ENCODE assay signal across 22 mouse cellular contexts in genomic region chr2:13000026-13000425, GRCm38 (mm10).
"Had no signal": no experiment of that assay in that cellular context is flagged by ENCODE, and none has a peak within 500 bp of the region (broad histone marks: within the 10 kb centered on the region; RNA-seq: fewer than 3 reads in every experiment).

No protein-coding gene starts in this region.

- H3K27ac ChIP-seq: kidney, postnatal 0 days; limb, embryonic 10.5 days; limb, embryonic 13.5 days; liver, embryonic 12.5 days; liver, embryonic 15.5 days; lung, embryonic 15.5 days; midbrain, embryonic 10.5 days; midbrain, embryonic 15.5 days; neural tube, embryonic 12.5 days; neural tube, embryonic 15.5 days; stomach, embryonic 15.5 days had no signal

- DNase-seq: kidney, adult 18-20 months; kidney, postnatal 25 days; liver; lung, adult 18-20 months; lung, postnatal 10 days; lung, postnatal 36 days; right cerebral cortex, postnatal 25 days; spleen, adult 18-20 months; thymus, postnatal 25 days had no signal

- H3K4me2 ChIP-seq: limb, embryonic 13.5 days; liver, embryonic 12.5 days; liver, embryonic 15.5 days; lung, embryonic 15.5 days; midbrain, embryonic 15.5 days; neural tube, embryonic 12.5 days; neural tube, embryonic 15.5 days; stomach, embryonic 15.5 days had no signal

- H3K9me3 ChIP-seq: limb, embryonic 10.5 days; limb, embryonic 13.5 days; liver, embryonic 12.5 days; liver, embryonic 15.5 days; lung, embryonic 15.5 days; megakaryocyte, embryonic 14.5 days; midbrain, embryonic 10.5 days; midbrain, embryonic 15.5 days; neural tube, embryonic 12.5 days; neural tube, embryonic 15.5 days; stomach, embryonic 15.5 days had no signal

- H3K4me3 ChIP-seq: limb, embryonic 10.5 days; limb, embryonic 13.5 days; liver, embryonic 12.5 days; liver, embryonic 15.5 days; lung, embryonic 15.5 days; megakaryocyte, embryonic 14.5 days; midbrain, embryonic 10.5 days; midbrain, embryonic 15.5 days; neural tube, embryonic 12.5 days; neural tube, embryonic 15.5 days; stomach, embryonic 15.5 days had no signal

- H3K4me1 ChIP-seq: limb, embryonic 10.5 days; limb, embryonic 13.5 days; liver, embryonic 12.5 days; liver, embryonic 15.5 days; lung, embryonic 15.5 days; megakaryocyte, embryonic 14.5 days; midbrain, embryonic 10.5 days; midbrain, embryonic 15.5 days; neural tube, embryonic 12.5 days; neural tube, embryonic 15.5 days; stomach, embryonic 15.5 days had no signal

- H3K36me3 ChIP-seq: limb, embryonic 10.5 days; limb, embryonic 13.5 days; liver, embryonic 12.5 days; liver, embryonic 15.5 days; lung, embryonic 15.5 days; midbrain, embryonic 10.5 days; midbrain, embryonic 15.5 days; neural tube, embryonic 12.5 days; neural tube, embryonic 15.5 days; stomach, embryonic 15.5 days had no signal

- H3K27me3 ChIP-seq: limb, embryonic 13.5 days; liver, embryonic 12.5 days; liver, embryonic 15.5 days; lung, embryonic 15.5 days; megakaryocyte, embryonic 14.5 days; midbrain, embryonic 15.5 days; neural tube, embryonic 12.5 days; neural tube, embryonic 15.5 days; stomach, embryonic 15.5 days had no signal

- H3K9ac ChIP-seq: limb, embryonic 13.5 days; liver, embryonic 12.5 days; liver, embryonic 15.5 days; lung, embryonic 15.5 days; midbrain, embryonic 15.5 days; neural tube, embryonic 12.5 days; neural tube, embryonic 15.5 days; stomach, embryonic 15.5 days had no signal

- ATAC-seq: intestine, embryonic 16.5 days; liver, embryonic 12.5 days; midbrain, embryonic 15.5 days had no signal
